Comparison of ENCODE assay signal across 8 mouse cellular contexts in genomic region chr19:45997365-45997764, GRCm38 (mm10). TPM values are rescaled to one million over a fixed set of nuclear protein-coding genes. Genes with fewer than 3 reads are reported as not detected.
DNase-seq lines count a peak whose midpoint lies in the region; ATAC-seq and TF ChIP-seq lines count a peak whose summit lies in the region.

No protein-coding gene starts in this region.

- WGBS in neural tube, embryonic 12.5 days, result 60% methylated on average over 5 of the region's 5 CpGs

- no peaks in the 10 kb centered on the region; the same call in 1 of the 2 replicates for H3K27me3 ChIP-seq in neural tube, embryonic 12.5 days (replicated peaks)

- no peaks in the 10 kb centered on the region for H3K4me1 ChIP-seq in neural tube, embryonic 12.5 days

- H3K4me3 ChIP-seq in left cerebral cortex, adult 2 months, result peak overlapping the region; percentile 69
- peak overlapping the region; percentile 85 for H3K4me3 ChIP-seq in neural tube, embryonic 12.5 days

- H3K36me3 ChIP-seq in neural tube, embryonic 12.5 days, result peaks cover 5% of the 10 kb centered on the region; the same call in 1 of the 2 replicates

- H3K4me2 ChIP-seq in neural tube, embryonic 12.5 days (replicated peaks), result peak overlapping the region; percentile 60

- H3K27ac ChIP-seq in left cerebral cortex, adult 2 months, result peak overlapping the region; percentile 97; the same call in 1 of the 2 replicates
- H3K27ac ChIP-seq in neural tube, embryonic 12.5 days, result no peak overlapping the region

- no peak for TF ChIP-seq CTCF in left cerebral cortex, adult 2 months (IDR thresholded peaks at IDR 0.05)

- intact Hi-C loops in left cerebral cortex, adult 2 months (cut with DNase I), result no loop called here
- intact Hi-C loops in left cerebral cortex, postnatal 10 days (cut with DNase I), result no loop called here

- H3K9ac ChIP-seq in neural tube, embryonic 12.5 days, result peak overlapping the region; percentile 85; the same call in 1 of the 2 replicates

- DNase-seq in left cerebral cortex, adult 2 months (ENCODE audit: extremely low spot score in 1 of 2, low spot score in 2 of 2), result no peak
- no peak for DNase-seq in left cerebral cortex, postnatal 10 days (ENCODE audit: extremely low spot score in 1 of 2, low spot score in 2 of 2)
- peak; percentile 7 for DNase-seq in c-Kit-positive CD71-positive TER-119-positive erythroid progenitor cells, embryonic 14.5 days (ENCODE audit: low spot score)
- peak; percentile 77 for DNase-seq in induced T-regulatory cell, adult 2 months (ENCODE audit: low read depth)
- no peak for DNase-seq in layer of hippocampus, adult 9-11 months
- no peak for DNase-seq in spleen, postnatal 10 days (ENCODE audit: low spot score in 2 of 2)
- DNase-seq in testis, postnatal 14 days (ENCODE audit: low spot score), result no peak

- 0 out of 2 replicates have a peak, but pooled peaks cover 5% of the 10 kb centered on the region for H3K9me3 ChIP-seq in neural tube, embryonic 12.5 days

- ATAC-seq in neural tube, embryonic 12.5 days (ENCODE audit: low FRiP score, low read depth), result 0 out of 2 replicates have a peak, but pooled peaks have one; percentile 9

RNA-seq across cellular contexts. Expression of gene Armh3, which starts 0.9 kb away (rescaled TPM):
- total RNA-seq in left cerebral cortex, adult 2 months (2021), result 10 to 100 TPM; 19.4 to 20.9 TPM
- 10 to 100 TPM; 22.9 to 24.6 TPM for total RNA-seq in left cerebral cortex, postnatal 10 days (2021)
- 21.2 and 23.0 TPM in 2 replicates for polyA plus RNA-seq in neural tube, embryonic 12.5 days (2016; fragmentation: Nextera tagmentation; extraction: Ambion mirVana)

RNA-seq across cellular contexts. Expression of gene Hps6, which starts 5.9 kb away (rescaled TPM):
- 1 to 10 TPM; 6.0 to 7.4 TPM for total RNA-seq in left cerebral cortex, adult 2 months (2021)
- total RNA-seq in left cerebral cortex, postnatal 10 days (2021), result 1 to 10 TPM; 3.3 to 4.7 TPM
- polyA plus RNA-seq in neural tube, embryonic 12.5 days (2016; fragmentation: Nextera tagmentation; extraction: Ambion mirVana), result 4.3 and 5.2 TPM in 2 replicates

RNA-seq across cellular contexts. Expression of gene Pprc1, which starts 47.3 kb away (rescaled TPM):
- 10 to 100 TPM; 29.0 to 31.8 TPM for total RNA-seq in left cerebral cortex, adult 2 months (2021)
- 10 to 100 TPM; 26.2 to 29.1 TPM for total RNA-seq in left cerebral cortex, postnatal 10 days (2021)
- polyA plus RNA-seq in neural tube, embryonic 12.5 days (2016; fragmentation: Nextera tagmentation; extraction: Ambion mirVana), result 25.6 and 26.2 TPM in 2 replicates

RNA-seq across cellular contexts. Expression of gene Ldb1, which starts 47.6 kb away (rescaled TPM):
- 100 to 1,000 TPM; 111 to 117 TPM for total RNA-seq in left cerebral cortex, adult 2 months (2021)
- total RNA-seq in left cerebral cortex, postnatal 10 days (2021), result 100 to 1,000 TPM in 1 of 2 experiments, 10 to 100 TPM in 1; 99.7 to 101 TPM
- 139 and 144 TPM in 2 replicates for polyA plus RNA-seq in neural tube, embryonic 12.5 days (2016; fragmentation: Nextera tagmentation; extraction: Ambion mirVana)

Comparison
In these comparisons a context has a peak if more than half of its experiments do, and no peak if none do; other contexts are left out.
1. DNase-seq: peak in c-Kit-positive CD71-positive TER-119-positive erythroid progenitor cells, embryonic 14.5 days (single experiment) and induced T-regulatory cell, adult 2 months (single experiment); none in left cerebral cortex, adult 2 months (0 of 2), left cerebral cortex, postnatal 10 days (0 of 2), layer of hippocampus, adult 9-11 months (single experiment), spleen, postnatal 10 days (0 of 2) and testis, postnatal 14 days (single experiment).